Mouse (Mus musculus): ENCODE measurements around the gene Ptprd.

DNA sequence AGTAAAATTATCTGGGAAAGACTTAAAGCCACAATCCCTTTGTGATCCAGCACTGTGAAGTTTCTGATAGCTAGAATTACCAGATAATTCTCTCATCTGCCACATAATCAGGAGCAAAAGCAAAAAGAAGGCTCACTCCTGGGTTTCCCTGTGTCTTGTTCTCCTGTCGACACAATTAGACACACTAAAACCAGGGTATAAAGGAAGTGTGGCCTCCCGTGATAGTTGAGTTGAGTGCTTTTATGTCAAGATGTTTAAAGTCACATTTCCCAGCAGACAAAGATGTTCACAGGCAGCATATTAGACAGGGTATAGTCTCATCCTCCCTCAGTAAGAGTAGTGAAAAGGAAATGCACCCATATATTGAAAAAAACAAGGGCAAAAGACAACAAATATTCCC is 1801.7 kb downstream of the Ptprd start:
- no peak for TF ChIP-seq CTCF (IDR thresholded peaks at IDR 0.05; ENCODE audit: extremely low read depth, insufficient read depth, insufficient read length, insufficient replicate concordance)
- TF ChIP-seq POLR2A (IDR thresholded peaks at IDR 0.05; ENCODE audit: low read depth, low read length): no peak
